Mouse (Mus musculus): ENCODE results near the gene Bpifa5. TPM values are rescaled to one million over a fixed set of nuclear protein-coding genes. Genes with fewer than 3 reads are reported as not detected.

The Bpifa5 gene
- polyA plus RNA-seq, 1 experiment: not detected

- DNase-seq (ENCODE audit: low read depth): no peak
- TF ChIP-seq POLR2A (IDR thresholded peaks at IDR 0.05; ENCODE audit: borderline replicate concordance, extremely low read depth, insufficient read depth, insufficient read length, poor library complexity, severe bottlenecking) (no peak), CTCF (IDR thresholded peaks at IDR 0.05; ENCODE audit: borderline replicate concordance, extremely low read depth, insufficient read depth, insufficient read length) (no peak)
Measured at GRCm38 (mm10) chr2:154185319-154185718, 22.9 kb downstream of the Bpifa5 start.

- no peak for TF ChIP-seq CTCF (IDR thresholded peaks at IDR 0.05; ENCODE audit: borderline replicate concordance, extremely low read depth, insufficient read depth, insufficient read length)
- no peak for TF ChIP-seq POLR2A (IDR thresholded peaks at IDR 0.05; ENCODE audit: borderline replicate concordance, extremely low read depth, insufficient read depth, insufficient read length, poor library complexity, severe bottlenecking)
- no peak for DNase-seq (ENCODE audit: low read depth)
Measured at GRCm38 (mm10) chr2:154185748-154186147, 23.3 kb downstream of the Bpifa5 start.

GRCm38 (mm10) chr2:154187468-154187867 is 25.1 kb downstream of the Bpifa5 start:
- peak; percentile 19 for DNase-seq (ENCODE audit: low read depth)
- TF ChIP-seq POLR2A (IDR thresholded peaks at IDR 0.05; ENCODE audit: borderline replicate concordance, extremely low read depth, insufficient read depth, insufficient read length, poor library complexity, severe bottlenecking) (no peak), CTCF (IDR thresholded peaks at IDR 0.05; ENCODE audit: borderline replicate concordance, extremely low read depth, insufficient read depth, insufficient read length) (peak; percentile 24; the same call in 1 of the 2 replicates)

- DNase-seq (ENCODE audit: low read depth): no peak
- TF ChIP-seq CTCF (IDR thresholded peaks at IDR 0.05; ENCODE audit: borderline replicate concordance, extremely low read depth, insufficient read depth, insufficient read length): no peak
- TF ChIP-seq POLR2A (IDR thresholded peaks at IDR 0.05; ENCODE audit: borderline replicate concordance, extremely low read depth, insufficient read depth, insufficient read length, poor library complexity, severe bottlenecking): no peak
Measured at GRCm38 (mm10) chr2:154189877-154190434, 27.5 kb downstream of the Bpifa5 start.

- DNase-seq (ENCODE audit: low read depth): peak; percentile 5
- TF ChIP-seq POLR2A (IDR thresholded peaks at IDR 0.05; ENCODE audit: borderline replicate concordance, extremely low read depth, insufficient read depth, insufficient read length, poor library complexity, severe bottlenecking) (no peak), CTCF (IDR thresholded peaks at IDR 0.05; ENCODE audit: borderline replicate concordance, extremely low read depth, insufficient read depth, insufficient read length) (peak; percentile 16; the same call in 1 of the 2 replicates)
Measured at GRCm38 (mm10) chr2:154190546-154191258, 28.3 kb downstream of the Bpifa5 start, which contains the start of gene Bpifb1. Gene Bpifb1, plus strand, starts transcription at chr2:154190818.

- DNase-seq (ENCODE audit: low read depth): no peak
- TF ChIP-seq POLR2A (IDR thresholded peaks at IDR 0.05; ENCODE audit: borderline replicate concordance, extremely low read depth, insufficient read depth, insufficient read length, poor library complexity, severe bottlenecking): no peak
- TF ChIP-seq CTCF (IDR thresholded peaks at IDR 0.05; ENCODE audit: borderline replicate concordance, extremely low read depth, insufficient read depth, insufficient read length): no peak
Measured at GRCm38 (mm10) chr2:154192141-154192540, 29.7 kb downstream of the Bpifa5 start.

GRCm38 (mm10) chr2:154193071-154193470 is 30.7 kb downstream of the Bpifa5 start:
- no peak for TF ChIP-seq POLR2A (IDR thresholded peaks at IDR 0.05; ENCODE audit: borderline replicate concordance, extremely low read depth, insufficient read depth, insufficient read length, poor library complexity, severe bottlenecking)
- no peak for TF ChIP-seq CTCF (IDR thresholded peaks at IDR 0.05; ENCODE audit: borderline replicate concordance, extremely low read depth, insufficient read depth, insufficient read length)

GRCm38 (mm10) chr2:154193994-154194504 is 31.6 kb downstream of the Bpifa5 start:
- TF ChIP-seq POLR2A (IDR thresholded peaks at IDR 0.05; ENCODE audit: borderline replicate concordance, extremely low read depth, insufficient read depth, insufficient read length, poor library complexity, severe bottlenecking): no peak
- TF ChIP-seq CTCF (IDR thresholded peaks at IDR 0.05; ENCODE audit: borderline replicate concordance, extremely low read depth, insufficient read depth, insufficient read length): no peak
- no peak for DNase-seq (ENCODE audit: low read depth)

More at GRCm38 (mm10) chr2:154193071-154193470, 30.7 kb downstream of the Bpifa5 start:
- no peak for DNase-seq (ENCODE audit: low read depth)

GRCm38 (mm10) chr2:154197036-154197435 is 34.6 kb downstream of the Bpifa5 start:
- TF ChIP-seq POLR2A (IDR thresholded peaks at IDR 0.05; ENCODE audit: borderline replicate concordance, extremely low read depth, insufficient read depth, insufficient read length, poor library complexity, severe bottlenecking) (no peak), CTCF (IDR thresholded peaks at IDR 0.05; ENCODE audit: borderline replicate concordance, extremely low read depth, insufficient read depth, insufficient read length) (no peak)
- DNase-seq (ENCODE audit: low read depth): no peak

GRCm38 (mm10) chr2:154204630-154205029 is 42.2 kb downstream of the Bpifa5 start:
- no peak for TF ChIP-seq POLR2A (IDR thresholded peaks at IDR 0.05; ENCODE audit: borderline replicate concordance, extremely low read depth, insufficient read depth, insufficient read length, poor library complexity, severe bottlenecking)
- no peak for TF ChIP-seq CTCF (IDR thresholded peaks at IDR 0.05; ENCODE audit: borderline replicate concordance, extremely low read depth, insufficient read depth, insufficient read length)
- no peak for DNase-seq (ENCODE audit: low read depth)

- TF ChIP-seq POLR2A (IDR thresholded peaks at IDR 0.05; ENCODE audit: borderline replicate concordance, extremely low read depth, insufficient read depth, insufficient read length, poor library complexity, severe bottlenecking) (no peak), CTCF (IDR thresholded peaks at IDR 0.05; ENCODE audit: borderline replicate concordance, extremely low read depth, insufficient read depth, insufficient read length) (peak; percentile 61; the same call in 1 of the 2 replicates)
- no peak for DNase-seq (ENCODE audit: low read depth)
Measured at GRCm38 (mm10) chr2:154206908-154207307, 44.5 kb downstream of the Bpifa5 start.
